Mouse (Mus musculus): Measurements from ENCODE around the gene Adgrl1. TPM values are rescaled to one million over a fixed set of nuclear protein-coding genes. Genes with fewer than 3 reads are reported as not detected.
A peak's percentile ranks its signal among the peaks of the same experiment; 100 is the strongest.

Adgrl1 gene
- total RNA-seq, 1 experiment, result 119 TPM

- H3K9ac ChIP-seq (ENCODE audit: insufficient read depth, low read depth, low read length, poor library complexity, severe bottlenecking), result peak overlapping the region; percentile 37; the same call in 1 of the 2 replicates
- H3K27ac ChIP-seq (ENCODE audit: insufficient read depth, low read depth, low read length, poor library complexity, severe bottlenecking), result peak overlapping the region; percentile 88
- TF ChIP-seq ZNF384 (IDR thresholded peaks at IDR 0.05; ENCODE audit: low read depth, low read length) (no peak), HCFC1 (IDR thresholded peaks at IDR 0.05; ENCODE audit: borderline replicate concordance, insufficient read depth, low read length) (no peak), ZC3H11A (IDR thresholded peaks at IDR 0.05; ENCODE audit: borderline replicate concordance, low read depth, low read length) (no peak), MAFK (IDR thresholded peaks at IDR 0.05; ENCODE audit: insufficient read depth, low read depth, low read length) (no peak), CHD2 (IDR thresholded peaks at IDR 0.05; ENCODE audit: low read depth, low read length) (no peak)
- no peaks in the 10 kb centered on the region for H3K9me3 ChIP-seq (ENCODE audit: control insufficient read depth, insufficient read depth, low read depth, low read length)
- no peaks in the 10 kb centered on the region for H3K36me3 ChIP-seq (ENCODE audit: control insufficient read depth, insufficient read depth, low read length, poor library complexity, severe bottlenecking)
- DNase-seq (ENCODE audit: low read depth, low spot score), result no peak
- H3K4me3 ChIP-seq (ENCODE audit: insufficient read depth in 1 of 2, low read depth in 1 of 2, low read length in 2 of 2, poor library complexity in 1 of 2, severe bottlenecking in 1 of 2), result peak overlapping the region; percentile 90 to 95
- peaks cover 0 to 13% of the 10 kb centered on the region in 2 experiments; a peak in 1 of 4 replicates for H3K4me1 ChIP-seq (ENCODE audit: control insufficient read depth in 2 of 2, insufficient read depth in 2 of 2, low read length in 2 of 2, poor library complexity in 1 of 2)
- in situ Hi-C loops (cut with MboI; ENCODE audit: low sequenced_read_pairs in 2 of 2, unreplicated experiment in 2 of 2), result no loop called here
These were observed 23.1 kb upstream of the Adgrl1 start for GRCm38 (mm10) chr8:83876838-83877223.

GRCm38 (mm10) chr8:83888409-83888808, 11.5 kb upstream of the Adgrl1 start:
- no peak overlapping the region for H3K27ac ChIP-seq (ENCODE audit: insufficient read depth, low read depth, low read length, poor library complexity, severe bottlenecking)
- H3K9ac ChIP-seq (ENCODE audit: insufficient read depth, low read depth, low read length, poor library complexity, severe bottlenecking), result no peak overlapping the region
- no peaks in the 10 kb centered on the region for H3K36me3 ChIP-seq (ENCODE audit: control insufficient read depth, insufficient read depth, low read length, poor library complexity, severe bottlenecking)
- TF ChIP-seq ZC3H11A (IDR thresholded peaks at IDR 0.05; ENCODE audit: borderline replicate concordance, low read depth, low read length) (no peak), CHD2 (IDR thresholded peaks at IDR 0.05; ENCODE audit: low read depth, low read length) (no peak), MAFK (IDR thresholded peaks at IDR 0.05; ENCODE audit: insufficient read depth, low read depth, low read length) (no peak), ZNF384 (IDR thresholded peaks at IDR 0.05; ENCODE audit: low read depth, low read length) (no peak), HCFC1 (IDR thresholded peaks at IDR 0.05; ENCODE audit: borderline replicate concordance, insufficient read depth, low read length) (no peak)
- in situ Hi-C loops (cut with MboI; ENCODE audit: low sequenced_read_pairs in 2 of 2, unreplicated experiment in 2 of 2), result no loop called here
- DNase-seq (ENCODE audit: low read depth, low spot score), result no peak
- no peak overlapping the region for H3K4me3 ChIP-seq (ENCODE audit: insufficient read depth in 1 of 2, low read depth in 1 of 2, low read length in 2 of 2, poor library complexity in 1 of 2, severe bottlenecking in 1 of 2)
- peaks cover 0 to 4% of the 10 kb centered on the region in 2 experiments; a peak in 1 of 4 replicates for H3K4me1 ChIP-seq (ENCODE audit: control insufficient read depth in 2 of 2, insufficient read depth in 2 of 2, low read length in 2 of 2, poor library complexity in 1 of 2)
- H3K9me3 ChIP-seq (ENCODE audit: control insufficient read depth, insufficient read depth, low read depth, low read length), result no peaks in the 10 kb centered on the region

GRCm38 (mm10) chr8:83892061-83892460, 7.8 kb upstream of the Adgrl1 start:
- TF ChIP-seq CHD2 (IDR thresholded peaks at IDR 0.05; ENCODE audit: low read depth, low read length) (no peak), ZC3H11A (IDR thresholded peaks at IDR 0.05; ENCODE audit: borderline replicate concordance, low read depth, low read length) (no peak), MAFK (IDR thresholded peaks at IDR 0.05; ENCODE audit: insufficient read depth, low read depth, low read length) (no peak), ZNF384 (IDR thresholded peaks at IDR 0.05; ENCODE audit: low read depth, low read length) (no peak), HCFC1 (IDR thresholded peaks at IDR 0.05; ENCODE audit: borderline replicate concordance, insufficient read depth, low read length) (no peak)
- Histone ChIP-seq H3K27ac (ENCODE audit: insufficient read depth, low read depth, low read length, poor library complexity, severe bottlenecking) (no peak overlapping the region), H3K4me1 (ENCODE audit: control insufficient read depth in 2 of 2, insufficient read depth in 2 of 2, low read length in 2 of 2, poor library complexity in 1 of 2) (peaks cover 2 to 5% of the 10 kb centered on the region in 2 experiments; a peak in 1 of 4 replicates), H3K4me3 (ENCODE audit: insufficient read depth in 1 of 2, low read depth in 1 of 2, low read length in 2 of 2, poor library complexity in 1 of 2, severe bottlenecking in 1 of 2) (no peak overlapping the region; a peak in 1 of 4 replicates), H3K9me3 (ENCODE audit: control insufficient read depth, insufficient read depth, low read depth, low read length) (no peaks in the 10 kb centered on the region), H3K9ac (ENCODE audit: insufficient read depth, low read depth, low read length, poor library complexity, severe bottlenecking) (no peak overlapping the region), H3K36me3 (ENCODE audit: control insufficient read depth, insufficient read depth, low read length, poor library complexity, severe bottlenecking) (no peaks in the 10 kb centered on the region)
- in situ Hi-C loops (cut with MboI; ENCODE audit: low sequenced_read_pairs in 2 of 2, unreplicated experiment in 2 of 2), result loop anchor here in 1 of 2 experiments (10.0 kb wide), 1 partner anchor 107 kb away; no protein-coding TSS in a partner anchor
- DNase-seq (ENCODE audit: low read depth, low spot score), result no peak

GRCm38 (mm10) chr8:83893915-83894314, 6.0 kb upstream of the Adgrl1 start:
- no peak for TF ChIP-seq CHD2 (IDR thresholded peaks at IDR 0.05; ENCODE audit: low read depth, low read length)
- no peak for TF ChIP-seq HCFC1 (IDR thresholded peaks at IDR 0.05; ENCODE audit: borderline replicate concordance, insufficient read depth, low read length)
- TF ChIP-seq ZC3H11A (IDR thresholded peaks at IDR 0.05; ENCODE audit: borderline replicate concordance, low read depth, low read length), result peak; percentile 82
- TF ChIP-seq MAFK (IDR thresholded peaks at IDR 0.05; ENCODE audit: insufficient read depth, low read depth, low read length), result no peak
- TF ChIP-seq ZNF384 (IDR thresholded peaks at IDR 0.05; ENCODE audit: low read depth, low read length), result 0 out of 2 replicates have a peak, but pooled peaks have one; percentile 29
- no peak overlapping the region for H3K27ac ChIP-seq (ENCODE audit: insufficient read depth, low read depth, low read length, poor library complexity, severe bottlenecking)
- H3K9ac ChIP-seq (ENCODE audit: insufficient read depth, low read depth, low read length, poor library complexity, severe bottlenecking), result no peak overlapping the region

More at GRCm38 (mm10) chr8:83893915-83894314, 6.0 kb upstream of the Adgrl1 start:
- peak; percentile 62 for DNase-seq (ENCODE audit: low read depth, low spot score)
- no peaks in the 10 kb centered on the region for H3K36me3 ChIP-seq (ENCODE audit: control insufficient read depth, insufficient read depth, low read length, poor library complexity, severe bottlenecking)
- H3K9me3 ChIP-seq (ENCODE audit: control insufficient read depth, insufficient read depth, low read depth, low read length), result no peaks in the 10 kb centered on the region
- peaks cover 2 to 12% of the 10 kb centered on the region in 2 experiments; a peak in 2 of 4 replicates for H3K4me1 ChIP-seq (ENCODE audit: control insufficient read depth in 2 of 2, insufficient read depth in 2 of 2, low read length in 2 of 2, poor library complexity in 1 of 2)
- in situ Hi-C loops (cut with MboI; ENCODE audit: low sequenced_read_pairs in 2 of 2, unreplicated experiment in 2 of 2), result loop anchor here in 1 of 2 experiments (10.0 kb wide), 1 partner anchor 109 kb away; no protein-coding TSS in a partner anchor
- no peak overlapping the region for H3K4me3 ChIP-seq (ENCODE audit: insufficient read depth in 1 of 2, low read depth in 1 of 2, low read length in 2 of 2, poor library complexity in 1 of 2, severe bottlenecking in 1 of 2)
